Mouse (Mus musculus) ES-E14 (cell line): Measurements from ENCODE around the gene Fry.

Experiments
- CHD2 ChIP-seq: IDR thresholded peaks from 2 replicates; pipeline ENCODE4 v1.6.1; 2014; ENCODE audit warnings: mild to moderate bottlenecking, low read depth, low read length, inconsistent platforms
- HCFC1 ChIP-seq: IDR thresholded peaks from 2 replicates; pipeline ENCODE4 v1.6.1; 2012; ENCODE audit warnings: low read length, inconsistent platforms, borderline replicate concordance; ENCODE audit not compliant: insufficient read depth
- ZNF384 ChIP-seq: IDR thresholded peaks from 2 replicates; pipeline ENCODE4 v1.6.1; 2012; ENCODE audit warnings: low read depth, low read length, inconsistent platforms

- TF ChIP-seq ZNF384 (no peak), HCFC1 (no peak), CHD2 (no peak)
These were observed 395.6 kb downstream of the Fry start for GRCm38 (mm10) chr5:150514027-150514426.
